Mouse (Mus musculus) neural tube, embryonic 15.5 days (tissue): Measurements from ENCODE around the gene Ddb2. TPM values are rescaled to one million over a fixed set of nuclear protein-coding genes. Genes with fewer than 3 reads are reported as not detected.

Experiments
- ATAC-seq: fragments of 200-750 bp; cut with Nextera tagmentation; 2 replicates; pipeline ENCODE4 v1.8.0; 2017; ENCODE audit warnings: mild to moderate bottlenecking, moderate TSS enrichment, moderate library complexity; ENCODE audit not compliant: low FRiP score
- H3K27ac ChIP-seq: fragments of 300-500 bp; sonication (generic); replicated peaks from 2 replicates; pipeline ENCODE4 v1.5.1; 2015; ENCODE audit warnings: mild to moderate bottlenecking, inconsistent platforms
- H3K27me3 ChIP-seq: fragments of 300-500 bp; sonication (generic); replicated peaks from 2 replicates; pipeline ENCODE4 v1.6.1; 2015; ENCODE audit warnings: inconsistent platforms
- H3K36me3 ChIP-seq: fragments of 300-500 bp; sonication (generic); 2 replicates; pipeline ENCODE4 v1.6.1; 2015; ENCODE audit warnings: inconsistent platforms
- H3K4me1 ChIP-seq: fragments of 300-500 bp; sonication (generic); 2 replicates; pipeline ENCODE4 v1.6.1; 2015; ENCODE audit warnings: inconsistent platforms
- H3K4me2 ChIP-seq: fragments of 300-500 bp; sonication (generic); 2 replicates; pipeline ENCODE4 v1.6.1; 2015; ENCODE audit warnings: inconsistent platforms, mild to moderate bottlenecking, moderate library complexity
- H3K4me3 ChIP-seq: fragments of 300-500 bp; sonication (generic); replicated peaks from 2 replicates; pipeline ENCODE4 v1.5.1; 2015; ENCODE audit warnings: mild to moderate bottlenecking, inconsistent platforms
- H3K9ac ChIP-seq: fragments of 300-500 bp; sonication (generic); replicated peaks from 2 replicates; pipeline ENCODE4 v1.6.1; 2015; ENCODE audit warnings: mild to moderate bottlenecking, inconsistent platforms
- H3K9me3 ChIP-seq: fragments of 300-500 bp; sonication (generic); replicated peaks from 2 replicates; pipeline ENCODE4 v1.6.1; 2016; ENCODE audit warnings: inconsistent platforms
- WGBS: fragments of 180-500 bp; shearing (Covaris S2); methylation state at CpG from one replicate; pipeline ENCODE4 v1.1.7; 2015; ENCODE audit warnings: mixed read lengths; 5-methylcytosine and 5-hydroxymethylcytosine counted together
- polyA plus RNA-seq: library from polyadenylated mRNA; unstranded; fragments of >200 nt; fragmentation: Nextera tagmentation; extraction: Ambion mirVana; gene quantifications from 2 replicates; pipeline ENCODE4 v1.2.1, GENCODE M21; 2015

Gene Ddb2
- polyA plus RNA-seq, 1 experiment from 2014 or later, result 17.5 TPM

- Histone ChIP-seq H3K9me3 (no peaks in the 10 kb centered on the region), H3K27me3 (no peaks in the 10 kb centered on the region), H3K36me3 (peaks cover 12% of the 10 kb centered on the region), H3K4me1 (peaks cover 36% of the 10 kb centered on the region), H3K9ac (peak overlapping the region; percentile 91), H3K27ac (peak overlapping the region; percentile 95), H3K4me2 (peak overlapping the region; percentile 88), H3K4me3 (peak overlapping the region; percentile 89)
- under 1% methylated on average over 71 of the region's 81 CpGs for WGBS
- ATAC-seq, result peak; percentile 96
Measured at GRCm38 (mm10) chr2:91182405-91183147, 54.2 kb downstream of the Ddb2 start.

- Histone ChIP-seq H3K4me2 (peak overlapping the region; percentile 88), H3K27me3 (no peaks in the 10 kb centered on the region), H3K27ac (peak overlapping the region; percentile 95), H3K4me3 (peak overlapping the region; percentile 89), H3K36me3 (peaks cover 14% of the 10 kb centered on the region), H3K9me3 (no peaks in the 10 kb centered on the region), H3K9ac (peak overlapping the region; percentile 91), H3K4me1 (peaks cover 36% of the 10 kb centered on the region)
- ATAC-seq, result no peak
- 9% methylated on average over 8 of the region's 8 CpGs for WGBS
Measured at GRCm38 (mm10) chr2:91182016-91182404, 54.8 kb downstream of the Ddb2 start.

DNA sequence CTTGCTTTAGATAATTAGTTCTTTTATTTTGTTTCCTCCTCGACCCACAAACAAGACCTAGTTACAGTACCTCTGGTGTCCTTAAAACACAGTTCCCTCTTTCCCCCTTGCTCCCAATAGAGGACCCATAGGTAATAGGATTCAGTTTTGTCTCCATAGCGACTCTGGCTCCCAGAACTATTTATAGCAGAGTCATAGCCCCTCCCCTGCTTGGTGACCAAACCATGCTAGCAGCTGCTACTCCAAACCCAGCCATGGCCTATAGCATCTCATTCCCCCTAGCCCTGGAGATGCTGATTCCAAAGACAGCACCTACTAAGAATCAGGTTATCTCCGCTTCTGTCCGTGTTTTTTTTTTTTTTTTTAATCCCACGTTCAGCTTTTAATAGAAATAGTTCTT, 56.1 kb downstream of the Ddb2 start:
- H3K27ac ChIP-seq, result no peak overlapping the region
- H3K9ac ChIP-seq, result no peak overlapping the region; the same call in 1 of the 2 replicates
- no peaks in the 10 kb centered on the region for H3K9me3 ChIP-seq
- no peaks in the 10 kb centered on the region for H3K27me3 ChIP-seq
- peaks cover 36% of the 10 kb centered on the region for H3K4me1 ChIP-seq
- H3K36me3 ChIP-seq, result peaks cover 26% of the 10 kb centered on the region
- H3K4me2 ChIP-seq, result peak overlapping the region; percentile 88
- no peak overlapping the region for H3K4me3 ChIP-seq
- 72% methylated on average over 5 of the region's 5 CpGs for WGBS
- ATAC-seq, result no peak

GRCm38 (mm10) chr2:91179825-91180224, 57.0 kb downstream of the Ddb2 start:
- Histone ChIP-seq H3K36me3 (peaks cover 32% of the 10 kb centered on the region), H3K27ac (no peak overlapping the region; the same call in 1 of the 2 replicates), H3K4me1 (peaks cover 36% of the 10 kb centered on the region), H3K9ac (no peak overlapping the region), H3K9me3 (no peaks in the 10 kb centered on the region), H3K4me3 (no peak overlapping the region), H3K4me2 (peak overlapping the region; percentile 88; the same call in 1 of the 2 replicates), H3K27me3 (no peaks in the 10 kb centered on the region)
- WGBS, result 43% methylated on average over 4 of the region's 4 CpGs
- no peak for ATAC-seq

DNA sequence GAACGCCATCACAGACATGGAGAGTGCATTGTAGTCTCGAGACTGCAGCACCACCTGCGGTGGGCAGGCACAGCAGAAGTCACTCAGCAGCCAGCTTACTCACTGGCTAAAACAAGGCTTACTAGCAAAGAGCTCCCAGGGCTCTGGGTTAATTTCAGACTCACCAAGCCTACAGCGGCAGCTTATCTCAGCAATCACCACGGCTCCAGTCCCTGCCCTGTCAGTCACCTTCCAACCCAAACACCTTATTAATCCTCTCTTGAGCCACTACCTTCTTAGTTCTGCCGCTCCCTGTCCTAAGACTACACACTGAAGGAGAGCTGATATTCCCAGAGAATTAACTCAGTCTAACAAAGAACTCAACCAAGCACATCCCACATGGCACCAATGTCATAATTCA, 60.5 kb downstream of the Ddb2 start:
- WGBS, result 85% methylated on average over 6 of the region's 6 CpGs
- Histone ChIP-seq H3K4me1 (peaks cover 19% of the 10 kb centered on the region), H3K4me3 (no peak overlapping the region), H3K9ac (no peak overlapping the region), H3K9me3 (no peaks in the 10 kb centered on the region), H3K36me3 (peaks cover 66% of the 10 kb centered on the region), H3K27ac (no peak overlapping the region), H3K27me3 (no peaks in the 10 kb centered on the region), H3K4me2 (no peak overlapping the region)
- no peak for ATAC-seq

DNA sequence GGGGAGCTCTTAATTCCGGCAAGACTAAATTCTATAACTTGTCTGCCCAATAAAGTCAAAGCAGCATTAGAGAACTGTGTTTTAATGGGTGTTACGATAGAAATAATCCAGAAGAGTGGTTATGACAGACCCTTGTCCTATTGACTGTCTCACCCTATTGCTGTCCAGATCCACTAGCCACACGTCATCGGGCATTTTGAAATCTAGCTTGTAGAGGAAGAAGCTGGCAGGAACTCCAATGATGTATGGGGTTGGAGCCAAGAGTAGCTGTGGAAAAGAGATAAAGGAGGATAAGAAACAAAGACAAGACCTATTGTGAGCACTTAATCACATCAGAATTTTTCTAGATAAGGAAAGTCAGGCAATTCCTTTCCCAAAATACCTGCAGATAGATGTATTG, 61.3 kb downstream of the Ddb2 start:
- no peak overlapping the region for H3K27ac ChIP-seq
- H3K36me3 ChIP-seq, result peaks cover 68% of the 10 kb centered on the region
- no peak overlapping the region for H3K4me3 ChIP-seq
- no peaks in the 10 kb centered on the region for H3K9me3 ChIP-seq
- no peak overlapping the region for H3K4me2 ChIP-seq
- no peak for ATAC-seq
- H3K9ac ChIP-seq, result no peak overlapping the region
- peaks cover 12% of the 10 kb centered on the region for H3K4me1 ChIP-seq
- 93% methylated on average over 4 of the region's 4 CpGs for WGBS
- no peaks in the 10 kb centered on the region for H3K27me3 ChIP-seq

- 88% methylated on average over 25 of the region's 25 CpGs for WGBS
Measured at GRCm38 (mm10) chr2:91169587-91170322, 67.0 kb downstream of the Ddb2 start.

DNA sequence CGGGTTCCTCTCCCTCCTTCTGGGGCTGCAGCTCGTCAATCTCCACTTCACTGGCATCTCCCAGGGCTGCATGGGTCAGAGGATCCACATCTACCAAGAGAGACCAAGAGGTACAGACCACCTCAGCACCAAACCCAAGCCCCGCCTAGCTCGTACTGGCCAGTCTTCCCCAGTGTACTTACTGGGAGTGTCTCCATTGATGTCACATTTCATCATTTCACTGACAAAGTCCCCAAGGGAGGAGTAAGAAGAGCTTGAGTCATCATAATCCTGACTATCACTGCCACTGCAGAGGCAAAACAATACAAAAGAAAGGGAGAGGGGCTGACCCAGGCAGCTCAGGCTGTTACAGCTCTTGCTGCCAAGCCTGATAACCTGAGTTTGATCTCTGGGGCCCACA, 69.2 kb downstream of the Ddb2 start:
- no peak overlapping the region for H3K9ac ChIP-seq
- H3K4me2 ChIP-seq, result no peak overlapping the region
- no peak for ATAC-seq
- no peak overlapping the region for H3K4me3 ChIP-seq
- peaks cover 83% of the 10 kb centered on the region for H3K36me3 ChIP-seq
- 69% methylated on average over 4 of the region's 4 CpGs for WGBS
- no peaks in the 10 kb centered on the region for H3K27me3 ChIP-seq
- no peak overlapping the region for H3K27ac ChIP-seq
- no peaks in the 10 kb centered on the region for H3K4me1 ChIP-seq
- H3K9me3 ChIP-seq, result no peaks in the 10 kb centered on the region

More at GRCm38 (mm10) chr2:91169587-91170322, 67.0 kb downstream of the Ddb2 start:
- Histone ChIP-seq H3K36me3 (peaks cover 84% of the 10 kb centered on the region), H3K27ac (no peak overlapping the region), H3K27me3 (no peaks in the 10 kb centered on the region), H3K4me1 (no peaks in the 10 kb centered on the region), H3K4me2 (no peak overlapping the region), H3K9ac (no peak overlapping the region), H3K9me3 (no peaks in the 10 kb centered on the region), H3K4me3 (no peak overlapping the region)
- ATAC-seq, result no peak

DNA sequence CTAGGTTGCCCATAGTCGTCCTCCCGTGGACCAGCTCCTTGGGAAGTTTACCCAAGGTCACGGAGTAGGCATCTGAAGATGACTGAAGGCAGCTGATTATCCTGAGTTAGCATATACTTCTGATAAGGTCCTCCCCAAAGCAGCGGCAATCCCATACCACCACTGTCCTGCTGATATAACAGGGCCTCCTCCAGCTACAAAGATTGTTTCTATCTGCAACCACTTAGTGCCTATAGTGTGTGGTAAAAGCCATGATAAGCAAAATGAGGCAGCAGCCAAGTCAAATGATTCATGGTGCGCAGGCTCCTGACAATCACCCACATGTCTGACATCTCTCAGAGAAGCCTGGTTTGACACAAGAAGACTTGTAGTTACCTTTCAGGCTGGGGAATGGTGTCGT, 71.8 kb downstream of the Ddb2 start:
- Histone ChIP-seq H3K4me2 (no peak overlapping the region), H3K27ac (no peak overlapping the region), H3K4me1 (no peaks in the 10 kb centered on the region), H3K27me3 (no peaks in the 10 kb centered on the region), H3K9me3 (no peaks in the 10 kb centered on the region), H3K36me3 (peaks cover 89% of the 10 kb centered on the region), H3K4me3 (no peak overlapping the region), H3K9ac (no peak overlapping the region)
- no peak for ATAC-seq
- 91% methylated on average over 6 of the region's 6 CpGs for WGBS

DNA sequence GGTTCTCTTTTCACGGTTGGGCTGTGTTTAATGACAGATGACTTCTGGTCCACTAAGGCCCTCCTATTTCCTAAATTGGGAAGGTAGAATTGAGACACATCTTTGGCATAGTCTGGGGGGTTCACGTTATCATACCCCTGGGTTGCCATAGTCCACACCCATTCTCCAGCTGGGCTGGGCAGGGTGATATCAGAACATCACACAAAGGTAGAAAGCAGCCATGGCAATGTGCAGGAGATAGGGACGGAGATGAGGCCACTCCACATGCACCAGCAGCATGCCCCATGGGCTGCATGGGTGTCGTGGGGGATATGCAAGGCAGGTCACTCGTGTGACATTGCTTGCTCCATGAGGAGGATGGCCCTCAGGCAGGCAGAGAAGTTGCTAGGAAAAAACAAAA, 73.2 kb downstream of the Ddb2 start:
- Histone ChIP-seq H3K27ac (no peak overlapping the region), H3K4me2 (no peak overlapping the region), H3K4me3 (no peak overlapping the region), H3K9ac (no peak overlapping the region), H3K27me3 (no peaks in the 10 kb centered on the region), H3K4me1 (no peaks in the 10 kb centered on the region), H3K36me3 (peaks cover 87% of the 10 kb centered on the region), H3K9me3 (no peaks in the 10 kb centered on the region)
- WGBS, result 89% methylated on average over 5 of the region's 5 CpGs
- no peak for ATAC-seq

GRCm38 (mm10) chr2:91162952-91163351, 73.8 kb downstream of the Ddb2 start:
- 90% methylated on average over 4 of the region's 4 CpGs for WGBS
- Histone ChIP-seq H3K27me3 (no peaks in the 10 kb centered on the region), H3K4me2 (no peak overlapping the region), H3K27ac (no peak overlapping the region), H3K4me3 (no peak overlapping the region), H3K9me3 (no peaks in the 10 kb centered on the region), H3K36me3 (peaks cover 90% of the 10 kb centered on the region), H3K4me1 (no peaks in the 10 kb centered on the region), H3K9ac (no peak overlapping the region)
- no peak for ATAC-seq
